Mouse (Mus musculus): ENCODE data around the gene Cfap43. TPM values are rescaled to one million over a fixed set of nuclear protein-coding genes. Genes with fewer than 3 reads are reported as not detected.
"Not testable (repeated sequence)": the region's sequence is repeated elsewhere in the genome, so short reads cannot be mapped to it uniquely, and the experiment has no call there.

The Cfap43 gene
- total RNA-seq, 2 experiments from 2014 or later: 0.30 to 0.66 TPM

DNA sequence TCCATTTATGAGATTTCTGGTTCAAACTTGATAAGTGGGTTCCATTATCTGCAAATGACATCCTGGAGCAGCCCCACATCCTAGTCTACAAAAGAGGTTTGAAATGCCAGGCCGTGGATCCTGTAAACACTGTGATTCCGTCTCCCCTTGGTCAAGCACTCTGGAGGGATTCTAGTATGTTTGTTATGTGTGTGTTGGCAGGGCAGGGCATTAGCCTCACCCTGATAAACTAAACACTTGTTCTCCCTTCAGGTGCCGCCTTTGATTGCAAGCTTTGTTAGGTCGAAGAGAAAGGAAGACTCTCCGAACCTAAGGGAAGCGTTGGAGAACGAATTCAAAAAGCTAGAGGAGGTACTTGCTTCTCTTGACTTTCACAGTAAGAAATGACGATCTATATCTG, 59.9 kb downstream of the Cfap43 start:
- Histone ChIP-seq H3K4me3 (no peak overlapping the region), H3K27ac (no peak overlapping the region)
- DNase-seq (ENCODE audit: extremely low spot score in 1 of 2, low spot score in 2 of 2): no peak
- intact Hi-C loops (cut with DNase I): no loop called here
- no peak for TF ChIP-seq CTCF (IDR thresholded peaks at IDR 0.05)

DNA sequence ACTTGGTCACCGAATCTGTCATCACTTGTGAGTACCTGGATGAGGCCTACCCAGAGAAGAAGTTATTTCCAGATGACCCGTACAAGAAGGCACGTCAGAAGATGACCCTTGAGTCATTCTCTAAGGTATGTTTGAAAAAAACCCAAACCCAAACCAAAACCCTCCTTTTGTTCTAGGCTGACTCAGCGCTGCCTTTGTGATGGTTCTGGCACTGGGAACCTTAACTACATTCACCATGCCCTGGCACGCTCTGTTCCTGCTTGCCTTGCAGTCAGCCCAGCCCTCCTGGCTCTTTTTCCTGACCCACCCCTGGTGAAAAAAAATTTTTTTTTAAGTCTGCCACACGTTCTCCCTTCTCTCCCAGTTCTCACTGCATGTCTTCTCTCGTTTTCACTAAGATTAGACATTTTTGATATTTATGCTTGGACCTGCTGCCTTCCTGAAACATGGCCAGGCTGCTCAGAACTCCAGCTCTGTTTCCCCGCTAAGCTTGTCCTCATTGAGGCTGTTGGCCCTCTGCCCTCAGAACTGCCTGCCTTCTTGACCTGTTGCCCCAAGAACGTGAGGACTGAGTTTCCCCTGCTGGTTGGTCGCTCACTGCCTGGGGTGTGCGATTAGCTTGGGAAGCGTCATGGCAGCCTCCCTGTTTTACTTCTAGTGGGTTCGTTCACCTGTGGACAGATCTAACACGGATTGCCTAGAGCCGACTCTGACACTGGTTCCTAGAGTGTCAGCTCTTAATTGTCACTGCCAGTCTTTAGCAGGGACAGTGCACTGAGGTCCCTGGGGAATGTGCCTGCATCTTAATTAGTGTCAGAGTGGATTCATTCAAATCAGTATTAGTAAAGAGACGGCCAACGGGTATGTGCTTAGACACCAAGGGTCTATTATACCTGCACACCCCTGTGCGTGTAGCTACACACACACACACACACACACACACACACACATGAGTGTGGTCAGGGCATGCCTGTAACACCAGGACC, 60.8 kb downstream of the Cfap43 start:
- intact Hi-C loops (cut with DNase I): no loop called here
- H3K27ac ChIP-seq: no peak overlapping the region
- DNase-seq (ENCODE audit: extremely low spot score in 1 of 2, low spot score in 2 of 2): no peak
- no peak for TF ChIP-seq CTCF (IDR thresholded peaks at IDR 0.05)
- H3K4me3 ChIP-seq: no peak overlapping the region

DNA sequence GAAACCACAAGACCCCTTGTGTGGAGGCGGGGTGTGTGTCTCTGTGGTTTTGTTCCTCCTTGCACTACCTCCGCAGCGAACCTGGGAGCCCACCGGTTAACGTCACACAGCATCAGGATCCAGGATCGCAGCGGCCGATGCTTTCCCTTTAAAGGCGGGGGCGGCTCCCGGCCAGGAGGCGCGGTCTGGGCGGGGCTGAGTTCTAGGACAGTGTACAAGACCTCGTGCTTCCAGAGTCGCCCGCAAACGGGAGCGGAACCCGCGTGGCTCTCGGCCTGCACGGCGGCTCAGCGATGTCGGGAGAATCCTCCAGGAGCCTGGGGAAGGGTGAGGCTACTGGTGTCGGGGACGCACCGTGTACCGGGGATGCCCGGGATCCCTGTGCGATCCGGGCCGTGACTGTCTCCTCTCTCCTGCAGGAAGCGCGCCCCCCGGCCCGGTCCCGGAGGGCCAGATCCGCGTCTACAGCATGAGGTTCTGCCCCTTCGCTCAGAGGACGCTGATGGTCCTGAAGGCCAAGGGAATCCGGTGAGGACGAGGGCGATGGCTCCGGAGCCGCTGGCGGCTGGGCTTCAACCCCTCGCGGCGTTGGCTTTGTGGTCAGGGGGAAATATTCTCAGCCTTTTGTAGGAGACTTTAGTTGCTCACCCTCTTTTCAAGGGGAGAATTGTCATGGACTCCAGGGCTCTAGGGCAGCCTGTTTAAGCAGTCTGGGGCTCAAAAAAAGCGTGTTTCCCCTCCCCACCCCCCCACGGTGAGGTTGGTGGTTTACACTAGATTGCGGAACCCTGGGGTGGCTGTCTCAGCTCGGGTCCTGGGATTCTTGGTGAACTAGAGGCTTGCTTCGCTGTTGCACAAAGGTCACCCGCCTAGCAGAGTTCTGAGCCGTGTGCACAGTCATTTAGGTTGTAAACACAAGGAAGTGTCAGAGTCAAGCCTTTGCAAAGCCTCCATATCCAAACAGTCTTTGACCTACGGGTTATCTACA, 64.0 kb downstream of the Cfap43 start, which contains the start of gene Gsto1:
Gene Gsto1 (plus strand): TSS at position 175 of the 988 bp plus-strand sequence.
- Histone ChIP-seq H3K27ac (peak within 1 kb of the TSS; percentile 76), H3K4me3 (peak within 1 kb of the TSS; percentile 87)
- TF ChIP-seq CTCF (IDR thresholded peaks at IDR 0.05): no peak
- peak; percentile 87 to 89 for DNase-seq (ENCODE audit: extremely low spot score in 1 of 2, low spot score in 2 of 2)
- intact Hi-C loops (cut with DNase I): no loop called here

DNA sequence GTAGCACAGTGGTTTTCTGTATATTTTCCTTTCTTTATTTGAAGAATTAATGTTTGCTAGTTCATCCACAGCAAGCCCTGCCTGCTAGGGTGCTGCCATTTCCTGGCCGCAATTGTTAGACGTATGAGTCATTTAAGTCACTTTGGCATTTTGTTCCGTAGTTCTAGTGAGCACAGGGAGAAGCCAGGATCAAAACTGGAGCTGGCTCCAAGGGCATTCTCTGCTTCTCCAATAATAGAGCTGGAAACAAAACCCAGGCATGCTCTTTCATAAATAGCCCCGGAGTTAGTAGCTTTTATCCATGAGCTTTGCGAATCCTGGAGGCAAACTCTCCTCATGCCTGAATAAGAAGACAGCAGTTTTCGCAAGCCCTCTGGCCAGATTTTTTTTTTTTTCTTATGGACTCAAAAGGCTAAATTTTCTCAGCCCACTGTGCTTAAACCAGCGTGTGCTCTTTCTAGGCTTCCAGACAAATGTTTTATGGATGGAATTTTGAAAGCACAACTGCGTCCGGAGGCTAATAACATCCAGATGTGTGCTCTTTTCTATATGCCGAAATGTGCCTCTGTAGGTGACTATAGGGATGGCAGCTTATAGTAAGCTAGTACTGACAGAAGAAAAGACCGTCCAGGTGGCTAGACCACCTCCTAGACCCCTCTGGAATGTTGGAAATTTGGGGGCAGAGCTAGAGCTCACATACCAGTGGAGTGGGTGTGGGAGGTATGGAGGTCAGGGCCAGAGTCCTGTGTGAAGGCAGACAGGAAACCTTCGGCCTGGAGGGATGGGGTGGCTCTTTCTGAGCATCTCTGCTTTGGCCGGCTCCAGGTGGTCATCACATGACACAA, 64.9 kb downstream of the Cfap43 start:
- Histone ChIP-seq H3K4me3 (peak overlapping the region; percentile 87), H3K27ac (peak overlapping the region; percentile 76)
- intact Hi-C loops (cut with DNase I): no loop called here
- DNase-seq (ENCODE audit: extremely low spot score in 1 of 2, low spot score in 2 of 2): no peak
- TF ChIP-seq CTCF (IDR thresholded peaks at IDR 0.05): peak; percentile 46

GRCm38 (mm10) chr19:47853053-47853452, 66.0 kb downstream of the Cfap43 start:
- no peak for TF ChIP-seq CTCF (IDR thresholded peaks at IDR 0.05)
- no peak for DNase-seq (ENCODE audit: extremely low spot score in 1 of 2, low spot score in 2 of 2)
- Histone ChIP-seq H3K27ac (no peak overlapping the region), H3K4me3 (no peak overlapping the region)
- intact Hi-C loops (cut with DNase I): no loop called here

DNA sequence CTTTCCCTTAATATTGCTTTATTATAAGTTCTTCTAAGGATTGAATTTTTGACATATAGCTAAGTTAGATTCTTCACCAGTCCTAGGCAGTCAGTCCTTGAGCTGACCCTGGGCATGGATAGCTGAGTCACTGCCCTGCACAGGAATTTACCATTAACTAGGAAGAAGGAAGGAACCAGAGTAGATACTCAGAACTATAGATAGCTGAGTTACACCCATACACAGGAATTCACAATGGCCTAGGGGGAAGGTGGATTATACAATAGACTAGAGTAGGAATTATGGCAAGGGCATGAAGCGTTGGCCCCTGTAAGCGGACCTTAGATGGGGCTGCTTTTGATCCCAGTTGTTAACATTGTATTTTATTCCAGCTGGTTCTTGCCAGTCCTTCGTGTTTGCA, 67.0 kb downstream of the Cfap43 start:
- intact Hi-C loops (cut with DNase I); DNase-seq (ENCODE audit: extremely low spot score in 1 of 2, low spot score in 2 of 2); H3K27ac ChIP-seq; H3K4me3 ChIP-seq: not testable (repeated sequence)

- Histone ChIP-seq H3K4me3 (no peak overlapping the region), H3K27ac (no peak overlapping the region)
- TF ChIP-seq CTCF (IDR thresholded peaks at IDR 0.05): no peak
- intact Hi-C loops (cut with DNase I): no loop called here
- no peak for DNase-seq (ENCODE audit: extremely low spot score in 1 of 2, low spot score in 2 of 2)
Observed at GRCm38 (mm10) chr19:47849735-47850134, 69.4 kb downstream of the Cfap43 start.

GRCm38 (mm10) chr19:47841234-47841633, 77.9 kb downstream of the Cfap43 start:
- DNase-seq (ENCODE audit: extremely low spot score in 1 of 2, low spot score in 2 of 2); intact Hi-C loops (cut with DNase I); H3K4me3 ChIP-seq; H3K27ac ChIP-seq: not testable (repeated sequence)

- no peak for TF ChIP-seq CTCF (IDR thresholded peaks at IDR 0.05)
- Histone ChIP-seq H3K4me3 (peak overlapping the region; percentile 50), H3K27ac (no peak overlapping the region)
- no peak for DNase-seq (ENCODE audit: extremely low spot score in 1 of 2, low spot score in 2 of 2)
- intact Hi-C loops (cut with DNase I): no loop called here
Observed at GRCm38 (mm10) chr19:47837527-47837901, 81.6 kb downstream of the Cfap43 start.

- peak; percentile 64 for TF ChIP-seq CTCF (IDR thresholded peaks at IDR 0.05)
- H3K4me3 ChIP-seq: peak overlapping the region; percentile 50
- peak; percentile 54 to 57 for DNase-seq (ENCODE audit: extremely low spot score in 1 of 2, low spot score in 2 of 2)
- H3K27ac ChIP-seq: no peak overlapping the region
- intact Hi-C loops (cut with DNase I): no loop called here
Observed at GRCm38 (mm10) chr19:47836701-47837526, 82.2 kb downstream of the Cfap43 start.
